In genomic region chr4:128579182-128579581, GRCm38 (mm10) we compare ENCODE assay signal across 8 mouse cellular contexts. TPM values are rescaled to one million over a fixed set of nuclear protein-coding genes. Genes with fewer than 3 reads are reported as not detected.
A peak's percentile ranks its signal among the peaks of the same experiment; 100 is the strongest.
DNase-seq lines count a peak whose midpoint lies in the region; ATAC-seq lines count a peak whose summit lies in the region.

No protein-coding gene starts in this region.

- H3K36me3 ChIP-seq in embryonic facial prominence, embryonic 10.5 days (replicated peaks) = peaks cover 72% of the 10 kb centered on the region
- peaks cover 54% of the 10 kb centered on the region for H3K36me3 ChIP-seq in neural tube, embryonic 15.5 days
- H3K36me3 ChIP-seq in hindbrain, embryonic 13.5 days = peaks cover 72% of the 10 kb centered on the region

- peak; percentile 78 for DNase-seq in CD4-positive, CD25-positive, alpha-beta regulatory T cell, adult 2 months (ENCODE audit: low read depth, low spot score)
- DNase-seq in CD4-positive helper T cell, adult 2 months (ENCODE audit: low read depth, low spot score) = peak; percentile 50
- DNase-seq in embryonic facial prominence, embryonic 10.5 days (ENCODE audit: low spot score) = peak; percentile 24
- peak; percentile 46 for DNase-seq in lung, postnatal 36 days
- no peak for DNase-seq in left cerebral cortex, postnatal 14 days (ENCODE audit: low spot score in 2 of 2)

- H3K9ac ChIP-seq in neural tube, embryonic 15.5 days (replicated peaks) = no peak overlapping the region
- no peak overlapping the region for H3K9ac ChIP-seq in hindbrain, embryonic 13.5 days

- intact Hi-C loops in left cerebral cortex, postnatal 14 days (cut with DNase I) = no loop called here

- H3K4me1 ChIP-seq in embryonic facial prominence, embryonic 10.5 days = no peaks in the 10 kb centered on the region
- H3K4me1 ChIP-seq in neural tube, embryonic 15.5 days = no peaks in the 10 kb centered on the region
- H3K4me1 ChIP-seq in hindbrain, embryonic 13.5 days (replicated peaks) = no peaks in the 10 kb centered on the region

- no peak overlapping the region for H3K4me2 ChIP-seq in neural tube, embryonic 15.5 days
- H3K4me2 ChIP-seq in hindbrain, embryonic 13.5 days = no peak overlapping the region

- no peak for ATAC-seq in CD4-positive, CD25-positive, alpha-beta regulatory T cell, adult 4 months
- no peak for ATAC-seq in neural tube, embryonic 15.5 days (ENCODE audit: low FRiP score)
- no peak for ATAC-seq in hindbrain, embryonic 13.5 days (ENCODE audit: low FRiP score)

- no peak overlapping the region for H3K27ac ChIP-seq in embryonic facial prominence, embryonic 10.5 days (replicated peaks)
- no peak overlapping the region for H3K27ac ChIP-seq in neural tube, embryonic 15.5 days (replicated peaks)
- H3K27ac ChIP-seq in hindbrain, embryonic 13.5 days = no peak overlapping the region

- H3K4me3 ChIP-seq in embryonic facial prominence, embryonic 10.5 days = no peak overlapping the region
- no peak overlapping the region for H3K4me3 ChIP-seq in neural tube, embryonic 15.5 days (replicated peaks)
- H3K4me3 ChIP-seq in hindbrain, embryonic 13.5 days = no peak overlapping the region

- no peaks in the 10 kb centered on the region for H3K27me3 ChIP-seq in embryonic facial prominence, embryonic 10.5 days (replicated peaks; ENCODE audit: low read depth, poor library complexity, severe bottlenecking)
- no peaks in the 10 kb centered on the region for H3K27me3 ChIP-seq in neural tube, embryonic 15.5 days (replicated peaks)
- H3K27me3 ChIP-seq in hindbrain, embryonic 13.5 days = no peaks in the 10 kb centered on the region

- 61% methylated on average over 4 of the region's 4 CpGs for WGBS in embryonic facial prominence, embryonic 10.5 days
- 60% methylated on average over 4 of the region's 4 CpGs for WGBS in neural tube, embryonic 15.5 days
- WGBS in hindbrain, embryonic 13.5 days = 58% methylated on average over 4 of the region's 4 CpGs

- H3K9me3 ChIP-seq in embryonic facial prominence, embryonic 10.5 days = peaks cover 41% of the 10 kb centered on the region
- peaks cover 32% of the 10 kb centered on the region for H3K9me3 ChIP-seq in neural tube, embryonic 15.5 days (replicated peaks)
- peaks cover 48% of the 10 kb centered on the region for H3K9me3 ChIP-seq in hindbrain, embryonic 13.5 days

RNA-seq across cellular contexts. Expression of gene Zscan20, which starts 30.7 kb away (rescaled TPM):
- 1 to 10 TPM; 3.1 TPM for polyA plus RNA-seq in CD4-positive, CD25-positive, alpha-beta regulatory T cell, adult 4 months (2017; shearing (Covaris generic))
- 7.1 and 7.8 TPM in 2 replicates for polyA plus RNA-seq in embryonic facial prominence, embryonic 10.5 days (2016; fragmentation: Nextera tagmentation; extraction: Ambion mirVana)
- polyA plus RNA-seq in neural tube, embryonic 15.5 days (2015; fragmentation: Nextera tagmentation; extraction: Ambion mirVana) = 4.3 and 4.5 TPM in 2 replicates
- total RNA-seq in left cerebral cortex, postnatal 14 days (2021) = 1 to 10 TPM; 5.9 to 6.9 TPM
- polyA plus RNA-seq in hindbrain, embryonic 13.5 days (2015; fragmentation: Nextera tagmentation; extraction: Ambion mirVana) = 4.6 and 5.9 TPM in 2 replicates

RNA-seq across cellular contexts. Expression of gene Tlr12, which starts 39.2 kb away (rescaled TPM):
- 1 to 10 TPM; 2.0 to 6.1 TPM for polyA plus RNA-seq in CD4-positive, CD25-positive, alpha-beta regulatory T cell, adult 4 months (2017; shearing (Covaris generic))
- polyA plus RNA-seq in embryonic facial prominence, embryonic 10.5 days (2016; fragmentation: Nextera tagmentation; extraction: Ambion mirVana) = 0.41 and 0.60 TPM in 2 replicates
- polyA plus RNA-seq in neural tube, embryonic 15.5 days (2015; fragmentation: Nextera tagmentation; extraction: Ambion mirVana) = 2.0 and 3.0 TPM in 2 replicates
- 1 to 10 TPM; 1.2 to 1.3 TPM for total RNA-seq in left cerebral cortex, postnatal 14 days (2021)
- 1.3 and 1.4 TPM in 2 replicates for polyA plus RNA-seq in hindbrain, embryonic 13.5 days (2015; fragmentation: Nextera tagmentation; extraction: Ambion mirVana)

Comparison
In these comparisons a context has a peak if more than half of its experiments do, and no peak if none do; other contexts are left out.
1. DNase-seq: peak in CD4-positive, CD25-positive, alpha-beta regulatory T cell, adult 2 months (single experiment), CD4-positive helper T cell, adult 2 months (single experiment), embryonic facial prominence, embryonic 10.5 days (single experiment) and lung, postnatal 36 days (single experiment); none in left cerebral cortex, postnatal 14 days (0 of 2).